In the genomic region with DNA sequence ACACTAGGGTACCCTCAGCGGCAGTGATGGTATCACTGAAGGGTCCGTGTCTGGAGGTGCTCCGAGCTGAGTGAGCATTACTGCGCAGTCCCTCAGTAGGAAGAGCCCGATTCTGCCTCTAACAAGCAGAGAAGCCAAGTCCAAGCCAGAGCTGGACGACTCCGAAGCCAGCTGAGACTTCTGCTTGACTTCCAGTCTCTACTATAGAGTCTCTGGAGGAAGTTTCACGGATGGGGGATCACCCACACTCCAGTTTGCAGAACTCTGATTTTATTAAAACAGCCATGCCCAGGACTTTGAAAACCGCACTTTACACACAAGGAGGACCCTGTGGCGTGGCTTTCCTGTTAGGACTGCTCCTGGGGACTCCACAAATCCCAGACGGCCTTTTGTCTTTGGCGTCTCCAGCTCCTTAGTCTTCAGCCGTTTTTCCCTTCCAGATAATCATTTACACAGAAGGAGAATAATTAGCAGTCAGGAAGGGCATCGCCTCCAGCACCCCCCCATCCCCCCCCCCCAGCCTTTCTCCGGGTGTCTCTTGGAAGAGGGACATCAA, we compare ENCODE assay signal across 11 mouse cellular contexts.
DNase-seq lines count a peak whose midpoint lies in the region; ATAC-seq and TF ChIP-seq lines count a peak whose summit lies in the region.
"Had no signal": no experiment of that assay in that cellular context is flagged by ENCODE, and none has a peak within 500 bp of the region (broad histone marks: within the 10 kb centered on the region; RNA-seq: fewer than 3 reads in every experiment).

No protein-coding gene starts in this region.

- peak overlapping the region; percentile 28 for H3K4me3 ChIP-seq in forebrain, embryonic 16.5 days (replicated peaks; ENCODE audit: low read length)
- H3K4me3 ChIP-seq in midbrain, embryonic 10.5 days = peak overlapping the region; percentile 45
- H3K4me3 ChIP-seq: erythroblast, embryonic 14.5 days had no signal

- peak overlapping the region; percentile 38 for H3K4me2 ChIP-seq in forebrain, embryonic 16.5 days (ENCODE audit: low read length)

- WGBS in forebrain, embryonic 16.5 days = under 1% methylated on average over 15 of the region's 15 CpGs
- under 1% methylated on average over 15 of the region's 15 CpGs for WGBS in midbrain, embryonic 10.5 days

- no peaks in the 10 kb centered on the region for H3K36me3 ChIP-seq in forebrain, embryonic 16.5 days (ENCODE audit: control insufficient read depth, insufficient read depth)
- no peaks in the 10 kb centered on the region for H3K36me3 ChIP-seq in midbrain, embryonic 10.5 days

- TF ChIP-seq CTCF in brain, embryonic 14.5 days (IDR thresholded peaks at IDR 0.05; ENCODE audit: borderline replicate concordance, extremely low read depth, insufficient read depth, insufficient read length) = no peak

- ATAC-seq in frontal cortex, adult (ENCODE audit: low TSS enrichment) = peak; percentile 72
- 0 out of 2 replicates have a peak, but pooled peaks have one; percentile 13 for ATAC-seq in forebrain, embryonic 16.5 days
- ATAC-seq: Patski had no signal

- 0 out of 2 replicates have a peak overlapping the region, but pooled peaks have one; percentile 5 for H3K9ac ChIP-seq in forebrain, embryonic 16.5 days (replicated peaks; ENCODE audit: low read depth, low read length)

- no peaks in the 10 kb centered on the region for H3K9me3 ChIP-seq in forebrain, embryonic 16.5 days (ENCODE audit: control insufficient read depth, low read length)
- H3K9me3 ChIP-seq in midbrain, embryonic 10.5 days (replicated peaks) = no peaks in the 10 kb centered on the region

- H3K27me3 ChIP-seq in forebrain, embryonic 16.5 days (replicated peaks; ENCODE audit: control insufficient read depth, insufficient read depth, low read length) = no peaks in the 10 kb centered on the region
- H3K27me3 ChIP-seq in midbrain, embryonic 10.5 days (ENCODE audit: low read depth, poor library complexity, severe bottlenecking) = peaks cover 50% of the 10 kb centered on the region
- H3K27me3 ChIP-seq: Patski had no signal

- DNase-seq in frontal cortex, postnatal 10 days (ENCODE audit: low spot score in 2 of 2) = no peak
- peak; percentile 63 for DNase-seq in brain, embryonic 14.5 days (ENCODE audit: low read depth)
- peak; percentile 35 for DNase-seq in midbrain, embryonic 10.5 days (ENCODE audit: low spot score)
- no peak for DNase-seq in ovary, postnatal 36 days (ENCODE audit: low spot score)
- no peak for DNase-seq in cerebellum, postnatal 36 days
- DNase-seq in Muller cell, postnatal 12 days (ENCODE audit: inconsistent ontology term) = no peak
- DNase-seq: heart, postnatal 14 days had no signal

- TF ChIP-seq POLR2A in brain, embryonic 14.5 days (IDR thresholded peaks at IDR 0.05; ENCODE audit: borderline replicate concordance, extremely low read depth, insufficient read depth, insufficient read length, poor library complexity, severe bottlenecking) = no peak

- H3K4me1 ChIP-seq in forebrain, embryonic 16.5 days (replicated peaks; ENCODE audit: control insufficient read depth, insufficient read depth, low read length) = peaks cover 32% of the 10 kb centered on the region
- peaks cover 66% of the 10 kb centered on the region for H3K4me1 ChIP-seq in midbrain, embryonic 10.5 days

- H3K27ac ChIP-seq in forebrain, embryonic 16.5 days (ENCODE audit: low read length) = no peak overlapping the region
- peak overlapping the region; percentile 62 for H3K27ac ChIP-seq in midbrain, embryonic 10.5 days (replicated peaks)

Comparison
In these comparisons a context has a peak if more than half of its experiments do, and no peak if none do; other contexts are left out.
1. DNase-seq: peak in brain, embryonic 14.5 days (single experiment) and midbrain, embryonic 10.5 days (single experiment); none in frontal cortex, postnatal 10 days (0 of 2), ovary, postnatal 36 days (single experiment), cerebellum, postnatal 36 days (0 of 2) and Muller cell, postnatal 12 days (single experiment).